Mouse (Mus musculus): ENCODE results near the gene Tmem53.
A peak's percentile ranks its signal among the peaks of the same experiment; 100 is the strongest.
"Not testable (repeated sequence)": the region's sequence is repeated elsewhere in the genome, so short reads cannot be mapped to it uniquely, and the experiment has no call there.

Tmem53 gene

DNA sequence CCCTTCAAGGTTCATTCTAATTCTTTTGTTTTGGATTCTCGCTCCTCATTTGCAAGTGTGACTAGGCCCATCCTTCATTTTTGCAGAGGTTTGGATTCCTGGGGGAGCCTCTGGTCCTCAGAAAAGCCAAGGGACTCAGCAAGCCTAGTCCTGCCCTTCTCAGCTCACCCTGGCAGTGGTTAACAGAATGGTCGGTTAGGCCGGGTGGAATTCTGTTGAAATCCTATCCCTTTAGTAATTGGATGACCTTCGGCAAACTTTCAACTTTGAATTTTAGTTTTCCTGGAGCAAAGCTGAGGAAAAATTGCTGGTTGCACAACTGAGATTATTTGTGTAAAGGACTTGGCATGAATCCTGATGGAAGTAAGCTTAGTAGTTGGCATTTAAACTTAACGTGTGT, 600 bp downstream of the Tmem53 start:
- no peak for DNase-seq

DNA sequence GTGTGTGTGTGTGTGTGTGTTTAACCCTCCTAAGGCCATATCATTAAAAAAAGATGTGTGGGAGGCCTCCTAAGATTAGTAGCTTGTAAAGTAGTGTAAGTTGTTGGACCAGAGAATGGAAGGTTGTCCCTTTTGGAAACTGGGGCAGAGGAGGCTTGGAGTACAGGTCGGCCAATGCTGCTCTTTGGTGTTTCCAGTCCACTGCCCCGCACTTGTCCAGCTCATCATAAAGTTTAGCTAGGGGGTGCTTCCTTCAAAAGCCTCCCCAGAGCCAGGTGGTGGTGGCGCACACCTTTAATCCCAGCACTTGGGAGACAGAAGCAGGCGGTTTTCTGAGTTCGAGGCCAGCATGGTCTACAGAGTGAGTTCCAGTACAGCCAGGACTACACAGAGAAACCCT, 1.0 kb downstream of the Tmem53 start:
- DNase-seq = no peak

DNA sequence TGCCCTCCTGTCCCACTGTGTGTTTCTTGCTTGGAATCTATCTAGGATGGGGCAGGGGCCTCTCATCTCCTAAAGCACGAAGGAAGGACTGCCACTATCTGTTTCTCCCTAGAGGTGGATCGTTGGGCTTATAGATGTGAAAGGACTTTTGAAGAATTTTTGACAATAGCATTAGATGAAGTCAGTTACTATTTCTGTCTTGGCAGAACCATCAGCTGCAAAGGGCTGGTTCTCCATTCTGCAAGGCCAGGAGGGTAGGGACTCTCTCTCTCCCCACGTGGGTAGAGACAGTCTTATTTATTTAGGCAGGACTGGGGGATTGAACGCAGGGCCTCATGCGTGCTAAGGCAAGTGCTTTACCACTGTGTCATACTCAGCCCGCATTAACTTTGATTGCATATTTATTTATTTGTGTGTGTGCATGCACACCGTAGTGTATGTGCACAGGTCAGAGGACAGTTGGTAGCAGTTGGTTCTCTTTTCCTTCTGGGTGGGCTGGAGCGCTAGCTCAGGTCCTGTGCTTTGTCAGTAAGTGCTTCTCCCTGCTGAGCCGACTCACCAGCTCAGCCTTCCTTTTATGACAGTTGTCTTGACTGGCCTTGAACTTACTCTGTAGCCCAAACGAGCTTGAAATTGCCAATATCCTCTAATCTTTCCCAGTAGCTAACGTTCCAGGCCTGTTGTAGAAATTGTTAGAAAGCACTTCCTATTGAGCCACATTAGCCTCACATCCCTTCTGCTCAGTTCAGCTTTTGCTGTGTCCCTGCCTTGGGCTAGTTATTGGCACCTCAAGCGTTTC, 1.7 kb downstream of the Tmem53 start:
- no peak for DNase-seq

DNA sequence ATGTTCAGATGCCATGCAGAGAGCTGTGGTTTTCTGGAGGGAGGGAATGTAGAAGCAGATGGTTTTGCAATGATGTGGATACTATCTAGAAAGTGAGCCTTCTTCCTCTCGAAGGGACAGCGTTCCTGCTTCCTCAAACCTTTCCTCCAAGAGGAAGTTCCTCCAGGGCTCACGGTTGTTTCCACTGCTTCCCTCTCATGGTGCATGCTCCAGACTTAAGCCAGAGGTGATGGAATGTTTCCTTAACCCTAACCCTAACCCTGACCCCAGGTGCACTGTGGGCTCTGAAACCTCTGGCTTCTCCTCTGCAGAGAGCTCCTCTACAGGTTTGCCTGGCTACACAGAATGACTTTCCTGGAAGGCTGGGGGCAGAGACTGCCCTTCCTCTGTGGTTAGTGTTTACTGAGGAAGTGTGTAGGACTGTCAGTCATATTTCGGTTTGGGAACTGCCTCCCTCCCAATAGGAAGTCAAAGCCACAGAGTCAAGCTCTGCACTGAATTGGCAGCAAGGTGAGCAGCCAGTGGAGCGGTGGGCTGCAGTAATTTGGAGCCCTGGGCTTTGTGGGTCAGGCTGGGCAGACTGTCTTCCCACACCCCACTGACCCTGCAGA, 2.4 kb downstream of the Tmem53 start:
- no peak for DNase-seq

- DNase-seq = no peak
Observed at GRCm38 (mm10) chr4:117254672-117255071, 2.9 kb downstream of the Tmem53 start.

DNA sequence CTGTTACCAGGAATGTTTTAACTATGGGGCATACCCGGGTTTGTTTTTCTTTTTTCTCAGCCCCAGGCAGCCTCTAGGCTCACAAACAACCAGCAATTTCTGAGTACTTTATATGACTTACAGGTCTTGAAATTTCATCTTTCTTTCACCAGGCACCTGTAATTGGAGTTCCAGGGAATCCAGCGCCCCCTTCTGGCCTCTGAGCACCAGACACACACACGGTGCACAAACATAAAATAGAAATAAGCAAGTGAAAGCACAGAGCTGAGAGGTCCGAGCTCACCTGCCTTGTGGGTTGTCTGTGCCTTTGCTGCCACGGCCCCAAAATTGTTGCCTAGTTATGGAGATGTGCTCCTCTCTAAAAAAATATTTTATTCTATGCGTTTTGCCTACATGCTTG, 8.2 kb downstream of the Tmem53 start:
- DNase-seq = not testable (repeated sequence)

GRCm38 (mm10) chr4:117261222-117261621, 9.5 kb downstream of the Tmem53 start:
- no peak for DNase-seq

GRCm38 (mm10) chr4:117262101-117262913, 10.6 kb downstream of the Tmem53 start:
- no peak for DNase-seq

DNA sequence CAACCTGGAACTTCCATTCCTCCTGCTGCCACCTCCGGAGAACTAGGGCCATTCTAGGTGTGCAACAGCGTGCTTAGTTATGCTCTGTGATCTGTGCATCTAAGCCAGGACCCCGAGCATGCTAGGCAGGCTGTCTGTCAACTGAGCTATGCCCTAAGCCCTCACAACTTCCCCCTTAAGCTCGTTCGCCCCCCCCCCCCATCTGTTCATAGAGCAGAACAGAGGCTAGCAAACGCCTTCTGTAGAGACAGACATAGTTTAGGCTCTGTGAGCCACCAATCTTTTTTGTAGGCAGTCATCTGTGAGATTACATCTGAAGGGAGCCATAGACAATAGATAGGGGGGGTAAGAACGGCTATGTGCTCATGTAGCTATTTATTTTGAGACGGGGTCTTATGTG, 11.2 kb downstream of the Tmem53 start:
- DNase-seq = no peak

DNA sequence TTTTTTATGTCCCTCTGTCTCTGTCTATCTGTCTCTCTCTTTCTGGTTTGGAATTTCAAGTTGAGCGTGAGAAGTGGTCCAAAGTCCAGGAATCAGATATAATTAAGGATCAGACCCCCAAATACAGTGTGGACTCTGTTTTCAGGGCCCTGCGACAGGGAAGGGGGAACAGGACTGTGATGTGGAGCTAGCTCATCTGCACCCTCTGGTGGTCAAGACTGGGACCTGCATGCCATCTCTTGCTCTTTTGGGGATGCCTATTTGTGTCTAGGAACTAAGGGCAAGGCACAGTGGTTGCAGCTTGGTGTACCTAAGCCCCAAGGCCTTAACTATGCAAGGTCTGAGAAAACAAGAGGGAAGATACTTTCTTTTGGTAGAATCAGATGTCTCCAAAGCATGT, 15.5 kb downstream of the Tmem53 start:
- peak; percentile 81 for DNase-seq

DNA sequence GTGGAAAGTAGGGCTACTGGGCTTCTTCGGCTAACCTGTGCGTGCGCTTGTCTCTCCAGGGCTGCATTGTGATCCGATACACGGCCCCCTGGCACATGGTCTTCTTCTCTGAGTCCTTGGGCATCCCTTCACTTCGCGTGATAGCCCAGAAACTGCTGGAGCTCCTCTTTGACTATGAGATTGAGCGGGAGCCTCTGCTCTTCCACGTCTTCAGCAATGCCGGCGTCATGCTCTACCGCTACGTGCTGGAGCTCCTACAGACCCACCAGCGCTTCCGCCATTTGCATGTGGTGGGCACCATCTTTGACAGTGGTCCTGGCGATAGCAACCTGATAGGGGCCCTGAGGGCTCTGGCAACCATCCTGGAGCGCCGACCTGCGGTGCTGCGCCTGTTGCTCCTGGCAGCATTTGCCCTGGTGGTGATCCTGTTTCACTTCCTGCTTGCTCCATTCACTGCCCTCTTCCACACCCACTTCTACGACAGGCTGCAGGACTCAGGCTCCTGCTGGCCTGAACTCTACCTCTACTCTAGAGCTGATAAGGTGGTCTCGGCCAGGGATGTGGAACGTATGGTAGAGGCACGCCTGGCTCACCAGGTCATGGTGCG, 16.2 kb downstream of the Tmem53 start:
- DNase-seq = no peak

DNA sequence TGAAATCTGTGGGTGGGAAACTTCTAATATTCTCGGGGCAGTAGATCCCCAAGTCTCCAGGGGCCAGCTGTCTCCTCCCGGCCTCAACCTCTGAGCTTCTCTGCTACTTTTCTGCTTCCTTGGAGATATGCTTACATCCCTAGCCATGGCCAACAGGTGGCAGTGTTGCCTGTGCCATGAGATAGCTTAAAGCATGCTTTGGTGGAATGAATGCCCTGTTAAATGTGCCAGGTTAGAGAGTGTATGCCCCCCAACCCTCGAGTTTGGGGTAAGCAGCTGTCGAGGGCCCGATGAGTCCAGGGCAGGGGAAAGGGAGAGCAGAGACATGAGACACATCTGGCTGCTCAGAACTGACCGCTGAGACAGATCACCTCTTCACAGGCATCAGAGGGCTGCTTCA, 18.5 kb downstream of the Tmem53 start:
- peak; percentile 71 for DNase-seq

DNA sequence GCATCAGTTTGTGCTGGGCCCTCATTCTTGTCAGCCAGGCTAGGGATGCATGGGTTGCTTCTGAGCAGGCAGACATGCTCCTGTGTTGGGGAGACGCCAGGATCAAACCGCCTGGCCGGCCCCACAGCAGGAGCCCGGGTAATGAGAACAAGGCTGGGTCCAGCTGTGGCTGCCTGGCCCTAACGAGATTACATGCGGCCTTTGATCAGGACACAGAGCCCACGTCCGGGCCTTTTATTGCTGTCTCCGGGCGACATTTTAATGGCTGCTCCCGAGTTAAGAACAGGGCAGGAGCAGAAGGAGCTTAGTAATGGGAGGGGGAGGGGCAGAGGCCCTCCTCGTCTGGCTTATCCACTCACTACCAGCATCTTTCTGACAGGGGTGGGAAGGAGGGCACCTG, 20.7 kb downstream of the Tmem53 start:
- no peak for DNase-seq

GRCm38 (mm10) chr4:117274720-117275119, 23.0 kb downstream of the Tmem53 start:
- no peak for DNase-seq

DNA sequence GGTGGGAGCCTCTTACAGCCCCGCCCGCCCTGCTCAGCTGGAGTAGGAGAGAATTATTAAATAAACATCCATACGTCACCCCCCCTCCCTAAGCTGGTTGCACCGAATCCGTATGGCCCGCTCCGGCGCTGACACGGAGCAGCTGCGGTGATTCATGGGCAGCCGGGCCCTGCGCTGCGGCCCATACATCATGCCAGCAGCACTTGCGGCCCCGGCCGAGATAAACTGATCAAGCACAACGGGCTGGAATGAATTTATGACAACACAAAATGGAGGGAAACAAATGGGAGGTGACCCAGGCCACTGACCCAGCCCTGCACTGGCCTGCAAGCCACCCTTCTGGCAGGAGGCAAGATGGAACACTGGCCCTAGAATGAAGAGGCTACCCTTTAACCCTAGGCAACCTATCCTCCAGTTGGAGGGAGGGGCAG, 24.5 kb downstream of the Tmem53 start:
- DNase-seq = no peak

- no peak for DNase-seq
Observed at GRCm38 (mm10) chr4:117277021-117277420, 25.3 kb downstream of the Tmem53 start.

GRCm38 (mm10) chr4:117277687-117278086, 25.9 kb downstream of the Tmem53 start:
- no peak for DNase-seq

- no peak for DNase-seq
Observed at GRCm38 (mm10) chr4:117278381-117279252, 26.9 kb downstream of the Tmem53 start.

GRCm38 (mm10) chr4:117279253-117279642, 27.5 kb downstream of the Tmem53 start:
- DNase-seq = no peak

GRCm38 (mm10) chr4:117280397-117280930, 28.7 kb downstream of the Tmem53 start:
- no peak for DNase-seq

- DNase-seq = no peak
Observed at GRCm38 (mm10) chr4:117281090-117281845, 29.5 kb downstream of the Tmem53 start.

All from thymus, postnatal 14 days (tissue).